Mouse (Mus musculus): ENCODE results near the gene H2afz.
A peak's percentile ranks its signal among the peaks of the same experiment; 100 is the strongest.
"Not testable (repeated sequence)": the region's sequence is repeated elsewhere in the genome, so short reads cannot be mapped to it uniquely, and the experiment has no call there.

Gene H2afz

GRCm38 (mm10) chr3:137863330-137864123, 760 bp upstream of the H2afz start:
- DNase-seq = no peak

GRCm38 (mm10) chr3:137864988-137865982, 998 bp downstream of the H2afz start:
- DNase-seq = peak; percentile 74 to 87

GRCm38 (mm10) chr3:137867133-137867436, 2.8 kb downstream of the H2afz start:
- DNase-seq = no peak

- DNase-seq = peak; percentile 42 to 61
Measured at GRCm38 (mm10) chr3:137867437-137868093, 3.3 kb downstream of the H2afz start, which contains the start of gene Dnajb14. Gene Dnajb14 (plus strand): TSS chr3:137867675.

GRCm38 (mm10) chr3:137868094-137868913, 4.0 kb downstream of the H2afz start:
- no peak for DNase-seq

GRCm38 (mm10) chr3:137869395-137869794, 5.1 kb downstream of the H2afz start:
- no peak for DNase-seq

- DNase-seq = no peak
Measured at GRCm38 (mm10) chr3:137879313-137879712, 15.0 kb downstream of the H2afz start.

- no peak for DNase-seq
Measured at GRCm38 (mm10) chr3:137880109-137880748, 15.9 kb downstream of the H2afz start.

- DNase-seq = no peak
Measured at GRCm38 (mm10) chr3:137881093-137881492, 16.8 kb downstream of the H2afz start.

- no peak for DNase-seq
Measured at GRCm38 (mm10) chr3:137887961-137888360, 23.7 kb downstream of the H2afz start.

- DNase-seq = no peak
Measured at GRCm38 (mm10) chr3:137891089-137891488, 26.8 kb downstream of the H2afz start.

GRCm38 (mm10) chr3:137892118-137892517, 27.8 kb downstream of the H2afz start:
- DNase-seq = no peak

- no peak for DNase-seq
Measured at GRCm38 (mm10) chr3:137893789-137894188, 29.5 kb downstream of the H2afz start.

GRCm38 (mm10) chr3:137895196-137895595, 30.9 kb downstream of the H2afz start:
- DNase-seq = peak in 1 of 2 experiments; percentile 13

GRCm38 (mm10) chr3:137896386-137896785, 32.1 kb downstream of the H2afz start:
- no peak for DNase-seq

- no peak for DNase-seq
Measured at GRCm38 (mm10) chr3:137896867-137897266, 32.6 kb downstream of the H2afz start.

GRCm38 (mm10) chr3:137897685-137898084, 33.4 kb downstream of the H2afz start:
- DNase-seq = no peak

- no peak for DNase-seq
Measured at GRCm38 (mm10) chr3:137900149-137900548, 35.9 kb downstream of the H2afz start.

GRCm38 (mm10) chr3:137913093-137913492, 48.8 kb downstream of the H2afz start:
- DNase-seq = no peak

- DNase-seq = not testable (repeated sequence)
Measured at GRCm38 (mm10) chr3:137914567-137914966, 50.3 kb downstream of the H2afz start.

Measured in spleen, adult 18-20 months (tissue).